Mouse (Mus musculus): Measurements from ENCODE around the gene Chrna9.

DNA sequence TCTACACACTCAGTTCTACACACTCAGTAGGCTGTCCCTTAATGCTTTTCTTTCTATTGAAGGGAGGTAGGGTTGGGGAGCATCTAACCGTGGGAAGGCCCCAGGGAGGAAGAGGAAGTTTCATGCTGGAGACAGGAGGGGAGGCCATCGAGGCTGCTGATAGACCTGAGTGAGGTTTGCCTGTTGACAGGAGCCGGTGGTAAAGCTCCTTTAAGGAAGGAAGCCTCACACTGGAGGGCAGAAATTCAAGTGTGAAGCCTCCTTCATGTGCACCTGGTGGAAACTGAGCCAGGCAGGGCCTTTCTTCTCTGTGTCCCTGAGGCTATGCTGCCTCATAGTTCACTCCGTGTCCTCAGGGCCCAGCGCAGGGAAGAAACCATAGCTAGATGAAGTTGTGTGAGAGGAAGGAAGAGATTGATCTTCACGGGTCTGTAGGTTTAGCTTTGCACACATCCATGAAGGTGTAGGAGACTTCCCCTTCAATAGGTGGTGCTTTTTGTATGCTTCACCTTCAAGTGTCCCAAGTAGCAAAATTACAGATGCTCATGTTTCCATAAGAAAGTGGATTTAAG, 39.5 kb upstream of the Chrna9 start:
- no peak for TF ChIP-seq POLR2A (IDR thresholded peaks at IDR 0.05; ENCODE audit: low read depth, low read length)
- TF ChIP-seq MAX (IDR thresholded peaks at IDR 0.05; ENCODE audit: low read length): no peak
- no peak for TF ChIP-seq MEF2A (IDR thresholded peaks at IDR 0.05; ENCODE audit: borderline replicate concordance, low read depth, low read length)
- no peak for TF ChIP-seq ZKSCAN1 (IDR thresholded peaks at IDR 0.05; ENCODE audit: borderline replicate concordance, low read depth, low read length)
- no peak for TF ChIP-seq CTCF (conservative IDR thresholded peaks at IDR 0.05 in 1 of 2, IDR thresholded peaks at IDR 0.05 in 1 of 2; ENCODE audit: low read depth in 2 of 2, low read length in 2 of 2)
- no peak for TF ChIP-seq EP300 (IDR thresholded peaks at IDR 0.05; ENCODE audit: low read length)
- TF ChIP-seq HCFC1 (IDR thresholded peaks at IDR 0.05; ENCODE audit: low read depth, low read length): no peak
